Mouse (Mus musculus): Measurements from ENCODE around the gene 2310030G06Rik. TPM values are rescaled to one million over a fixed set of nuclear protein-coding genes. Genes with fewer than 3 reads are reported as not detected.

The 2310030G06Rik gene
- polyA plus RNA-seq, 1 experiment from 2014 or later: 3.4 TPM

GRCm38 (mm10) chr9:50738914-50739870 is 7.1 kb downstream of the 2310030G06Rik start, which contains the start of gene Dixdc1:
Dixdc1 (minus strand) TSS chr9:50739517.
- ATAC-seq (replicated peaks; ENCODE audit: insufficient number of reproducible peaks, low FRiP score, low TSS enrichment, low read depth): peak; percentile 98
- 16% methylated on average over 36 of the region's 36 CpGs for WGBS
- H3K27ac ChIP-seq (replicated peaks; ENCODE audit: low read depth, low read length): no peak within 1 kb of the TSS
- no peak within 1 kb of the TSS; the same call in 1 of the 2 replicates for H3K9ac ChIP-seq (replicated peaks; ENCODE audit: low read length)
- H3K4me3 ChIP-seq (ENCODE audit: low read depth, low read length): peak within 1 kb of the TSS; percentile 29
- no peaks in the 10 kb centered on the region for H3K9me3 ChIP-seq (replicated peaks; ENCODE audit: control insufficient read depth, low read length)
- no peaks in the 10 kb centered on the region for H3K36me3 ChIP-seq (replicated peaks; ENCODE audit: control insufficient read depth, insufficient read depth, low read depth, low read length)
- H3K4me2 ChIP-seq (ENCODE audit: low read depth, low read length): peak within 1 kb of the TSS; percentile 56
- no peaks in the 10 kb centered on the region for H3K27me3 ChIP-seq (ENCODE audit: control insufficient read depth, insufficient read depth, low read length)
- DNase-seq (ENCODE audit: low spot score): peak; percentile 94
- H3K4me1 ChIP-seq (ENCODE audit: control insufficient read depth, insufficient read depth, low read length): no peaks in the 10 kb centered on the region

GRCm38 (mm10) chr9:50734989-50735388 is 11.3 kb downstream of the 2310030G06Rik start:
- Histone ChIP-seq H3K36me3 (replicated peaks; ENCODE audit: control insufficient read depth, insufficient read depth, low read depth, low read length) (no peaks in the 10 kb centered on the region), H3K4me3 (ENCODE audit: low read depth, low read length) (no peak overlapping the region), H3K9ac (replicated peaks; ENCODE audit: low read length) (no peak overlapping the region), H3K27ac (replicated peaks; ENCODE audit: low read depth, low read length) (no peak overlapping the region), H3K4me1 (ENCODE audit: control insufficient read depth, insufficient read depth, low read length) (no peaks in the 10 kb centered on the region), H3K9me3 (replicated peaks; ENCODE audit: control insufficient read depth, low read length) (no peaks in the 10 kb centered on the region), H3K27me3 (ENCODE audit: control insufficient read depth, insufficient read depth, low read length) (no peaks in the 10 kb centered on the region), H3K4me2 (ENCODE audit: low read depth, low read length) (no peak overlapping the region)
- WGBS: 5% methylated on average over 9 of the region's 9 CpGs
- ATAC-seq (replicated peaks; ENCODE audit: insufficient number of reproducible peaks, low FRiP score, low TSS enrichment, low read depth) (no peak), DNase-seq (ENCODE audit: low spot score) (peak; percentile 82)

- H3K4me2 ChIP-seq (ENCODE audit: low read depth, low read length): no peak overlapping the region
- H3K4me3 ChIP-seq (ENCODE audit: low read depth, low read length): no peak overlapping the region
- ATAC-seq (replicated peaks; ENCODE audit: insufficient number of reproducible peaks, low FRiP score, low TSS enrichment, low read depth) (no peak), DNase-seq (ENCODE audit: low spot score) (no peak)
- H3K27ac ChIP-seq (replicated peaks; ENCODE audit: low read depth, low read length): no peak overlapping the region
- H3K9me3 ChIP-seq (replicated peaks; ENCODE audit: control insufficient read depth, low read length): no peaks in the 10 kb centered on the region
- H3K36me3 ChIP-seq (replicated peaks; ENCODE audit: control insufficient read depth, insufficient read depth, low read depth, low read length): no peaks in the 10 kb centered on the region
- no peak overlapping the region for H3K9ac ChIP-seq (replicated peaks; ENCODE audit: low read length)
- no peaks in the 10 kb centered on the region for H3K4me1 ChIP-seq (ENCODE audit: control insufficient read depth, insufficient read depth, low read length)
- 25% methylated on average over 4 of the region's 4 CpGs for WGBS
- H3K27me3 ChIP-seq (ENCODE audit: control insufficient read depth, insufficient read depth, low read length): no peaks in the 10 kb centered on the region
Observed at GRCm38 (mm10) chr9:50732560-50732959, 13.8 kb downstream of the 2310030G06Rik start.

GRCm38 (mm10) chr9:50729600-50729999 is 16.7 kb downstream of the 2310030G06Rik start:
- Histone ChIP-seq H3K9ac (replicated peaks; ENCODE audit: low read length) (no peak overlapping the region), H3K27ac (replicated peaks; ENCODE audit: low read depth, low read length) (no peak overlapping the region), H3K4me1 (ENCODE audit: control insufficient read depth, insufficient read depth, low read length) (no peaks in the 10 kb centered on the region), H3K9me3 (replicated peaks; ENCODE audit: control insufficient read depth, low read length) (no peaks in the 10 kb centered on the region), H3K4me3 (ENCODE audit: low read depth, low read length) (no peak overlapping the region), H3K4me2 (ENCODE audit: low read depth, low read length) (no peak overlapping the region), H3K27me3 (ENCODE audit: control insufficient read depth, insufficient read depth, low read length) (no peaks in the 10 kb centered on the region), H3K36me3 (replicated peaks; ENCODE audit: control insufficient read depth, insufficient read depth, low read depth, low read length) (no peaks in the 10 kb centered on the region)
- DNase-seq (ENCODE audit: low spot score) (no peak), ATAC-seq (replicated peaks; ENCODE audit: insufficient number of reproducible peaks, low FRiP score, low TSS enrichment, low read depth) (no peak)
- WGBS: 39% methylated on average over 4 of the region's 4 CpGs

- H3K4me2 ChIP-seq (ENCODE audit: low read depth, low read length): peak overlapping the region; percentile 78
- H3K4me1 ChIP-seq (ENCODE audit: control insufficient read depth, insufficient read depth, low read length): no peaks in the 10 kb centered on the region
- H3K36me3 ChIP-seq (replicated peaks; ENCODE audit: control insufficient read depth, insufficient read depth, low read depth, low read length): no peaks in the 10 kb centered on the region
- peak overlapping the region; percentile 64 for H3K4me3 ChIP-seq (ENCODE audit: low read depth, low read length)
- under 1% methylated on average over 45 of the region's 45 CpGs for WGBS
- H3K9me3 ChIP-seq (replicated peaks; ENCODE audit: control insufficient read depth, low read length): no peaks in the 10 kb centered on the region
- H3K27ac ChIP-seq (replicated peaks; ENCODE audit: low read depth, low read length): peak overlapping the region; percentile 41; the same call in 1 of the 2 replicates
- peak overlapping the region; percentile 62 for H3K9ac ChIP-seq (replicated peaks; ENCODE audit: low read length)
- DNase-seq (ENCODE audit: low spot score) (peak; percentile 91), ATAC-seq (replicated peaks; ENCODE audit: insufficient number of reproducible peaks, low FRiP score, low TSS enrichment, low read depth) (peak; percentile 87)
- no peaks in the 10 kb centered on the region for H3K27me3 ChIP-seq (ENCODE audit: control insufficient read depth, insufficient read depth, low read length)
Observed at GRCm38 (mm10) chr9:50727925-50728651, 18.2 kb downstream of the 2310030G06Rik start.

- no peaks in the 10 kb centered on the region for H3K36me3 ChIP-seq (replicated peaks; ENCODE audit: control insufficient read depth, insufficient read depth, low read depth, low read length)
- ATAC-seq (replicated peaks; ENCODE audit: insufficient number of reproducible peaks, low FRiP score, low TSS enrichment, low read depth): peak; percentile 37
Observed at GRCm38 (mm10) chr9:50727171-50727924, 19.0 kb downstream of the 2310030G06Rik start.

GRCm38 (mm10) chr9:50725921-50726590 is 20.3 kb downstream of the 2310030G06Rik start:
- no peaks in the 10 kb centered on the region for H3K9me3 ChIP-seq (replicated peaks; ENCODE audit: control insufficient read depth, low read length)
- H3K27me3 ChIP-seq (ENCODE audit: control insufficient read depth, insufficient read depth, low read length): no peaks in the 10 kb centered on the region
- H3K4me2 ChIP-seq (ENCODE audit: low read depth, low read length): peak overlapping the region; percentile 78
- 18% methylated on average over 8 of the region's 8 CpGs for WGBS
- H3K27ac ChIP-seq (replicated peaks; ENCODE audit: low read depth, low read length): peak overlapping the region; percentile 82
- H3K9ac ChIP-seq (replicated peaks; ENCODE audit: low read length): peak overlapping the region; percentile 33; the same call in 1 of the 2 replicates
- peak; percentile 72 for DNase-seq (ENCODE audit: low spot score)
- no peaks in the 10 kb centered on the region for H3K36me3 ChIP-seq (replicated peaks; ENCODE audit: control insufficient read depth, insufficient read depth, low read depth, low read length)
- no peak for ATAC-seq (replicated peaks; ENCODE audit: insufficient number of reproducible peaks, low FRiP score, low TSS enrichment, low read depth)
- no peaks in the 10 kb centered on the region for H3K4me1 ChIP-seq (ENCODE audit: control insufficient read depth, insufficient read depth, low read length)
- H3K4me3 ChIP-seq (ENCODE audit: low read depth, low read length): peak overlapping the region; percentile 23

More at GRCm38 (mm10) chr9:50727171-50727924, 19.0 kb downstream of the 2310030G06Rik start:
- peak overlapping the region; percentile 64 for H3K4me3 ChIP-seq (ENCODE audit: low read depth, low read length)
- peak overlapping the region; percentile 62 for H3K9ac ChIP-seq (replicated peaks; ENCODE audit: low read length)
- no peaks in the 10 kb centered on the region for H3K9me3 ChIP-seq (replicated peaks; ENCODE audit: control insufficient read depth, low read length)
- no peaks in the 10 kb centered on the region for H3K4me1 ChIP-seq (ENCODE audit: control insufficient read depth, insufficient read depth, low read length)
- 2% methylated on average over 30 of the region's 30 CpGs for WGBS
- no peaks in the 10 kb centered on the region for H3K27me3 ChIP-seq (ENCODE audit: control insufficient read depth, insufficient read depth, low read length)
- H3K27ac ChIP-seq (replicated peaks; ENCODE audit: low read depth, low read length): peak overlapping the region; percentile 29
- peak; percentile 67 for DNase-seq (ENCODE audit: low spot score)
- peak overlapping the region; percentile 78 for H3K4me2 ChIP-seq (ENCODE audit: low read depth, low read length)

All from embryonic facial prominence, embryonic 11.5 days (tissue).